Mouse (Mus musculus): ENCODE results near the gene Nr5a2. TPM values are rescaled to one million over a fixed set of nuclear protein-coding genes. Genes with fewer than 3 reads are reported as not detected.

Gene Nr5a2
- polyA plus RNA-seq, 1 experiment from 2014 or later = 0.70 TPM

DNA sequence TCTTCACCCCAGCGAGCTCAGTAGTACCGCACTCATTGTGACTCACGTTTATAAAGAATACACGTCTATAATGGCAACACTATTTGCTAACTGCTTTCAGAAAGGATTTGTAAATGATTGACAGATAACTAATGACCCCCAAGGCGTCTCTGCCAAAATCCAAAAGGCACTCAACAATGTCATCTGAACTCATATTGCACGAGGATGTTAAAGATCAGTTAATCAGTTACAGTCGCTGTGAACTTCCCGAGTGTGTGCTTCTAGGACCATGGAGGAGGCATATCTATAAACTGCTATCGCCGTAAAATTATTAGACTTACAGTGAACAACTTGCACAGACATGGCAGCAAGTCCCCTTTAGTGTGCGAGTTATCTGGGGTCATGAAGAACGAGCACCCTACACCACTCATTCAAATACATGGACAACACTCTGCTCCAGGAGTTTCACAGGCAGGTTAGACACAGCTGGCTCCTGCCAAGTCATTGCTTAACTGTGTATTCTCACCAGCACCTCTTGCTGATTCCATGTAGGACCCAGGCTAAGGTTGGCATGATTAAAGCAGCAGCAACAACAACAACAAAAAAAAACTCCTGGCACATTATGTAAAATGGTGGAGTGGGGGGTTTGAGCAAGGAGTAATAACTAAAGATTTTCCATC lies 6.6 kb upstream of the Nr5a2 start:
- 0 out of 2 replicates have a peak, but pooled peaks cover 2% of the 10 kb centered on the region for H3K4me1 ChIP-seq (ENCODE audit: insufficient read depth, low read length)
- no peaks in the 10 kb centered on the region for H3K9me3 ChIP-seq (ENCODE audit: low read length)
- H3K4me2 ChIP-seq (replicated peaks; ENCODE audit: low read depth, low read length) = no peak overlapping the region
- no peak overlapping the region for H3K27ac ChIP-seq (ENCODE audit: low read length)
- no peak overlapping the region for H3K4me3 ChIP-seq (ENCODE audit: low read length)
- WGBS = 66% methylated on average over 12 of the region's 12 CpGs
- ATAC-seq (ENCODE audit: low FRiP score, low TSS enrichment) = peak; percentile 32; the same call in 1 of the 2 replicates
- 0 out of 2 replicates have a peak, but pooled peaks cover 3% of the 10 kb centered on the region for H3K27me3 ChIP-seq (ENCODE audit: insufficient read depth, low read length)
- H3K9ac ChIP-seq (replicated peaks; ENCODE audit: low read length) = no peak overlapping the region
- no peaks in the 10 kb centered on the region for H3K36me3 ChIP-seq (ENCODE audit: insufficient read depth, low read length)

DNA sequence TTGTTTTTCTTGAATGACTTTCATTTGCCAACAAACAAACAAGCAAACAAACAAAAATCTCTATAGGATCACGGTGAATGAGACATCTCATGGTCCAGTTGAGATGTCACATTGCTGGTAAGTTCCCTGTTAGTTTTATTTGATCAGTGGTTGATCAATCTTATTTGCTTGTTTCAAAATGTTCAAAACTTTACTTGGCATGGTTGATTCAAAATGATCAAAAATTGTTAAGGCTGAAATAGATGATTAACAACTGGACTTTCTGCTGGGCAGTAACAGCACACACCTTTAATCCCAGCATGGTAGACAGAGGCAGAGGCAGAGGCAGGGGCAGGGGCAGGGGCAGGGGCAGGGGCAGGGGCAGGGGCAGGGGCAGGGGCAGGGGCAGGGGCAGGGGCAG lies 757 bp downstream of the Nr5a2 start:
- H3K4me2 ChIP-seq (replicated peaks; ENCODE audit: low read depth, low read length) = no peak overlapping the region
- no peak overlapping the region for H3K27ac ChIP-seq (ENCODE audit: low read length)
- peaks cover 57% of the 10 kb centered on the region for H3K27me3 ChIP-seq (ENCODE audit: insufficient read depth, low read length)
- no peak overlapping the region for H3K4me3 ChIP-seq (ENCODE audit: low read length)
- no peak overlapping the region for H3K9ac ChIP-seq (replicated peaks; ENCODE audit: low read length)
- no peaks in the 10 kb centered on the region for H3K9me3 ChIP-seq (ENCODE audit: low read length)
- 75% methylated on average over 1 of the region's 1 CpGs for WGBS
- H3K4me1 ChIP-seq (ENCODE audit: insufficient read depth, low read length) = peaks cover 6% of the 10 kb centered on the region
- H3K36me3 ChIP-seq (ENCODE audit: insufficient read depth, low read length) = no peaks in the 10 kb centered on the region
- no peak for ATAC-seq (ENCODE audit: low FRiP score, low TSS enrichment)

DNA sequence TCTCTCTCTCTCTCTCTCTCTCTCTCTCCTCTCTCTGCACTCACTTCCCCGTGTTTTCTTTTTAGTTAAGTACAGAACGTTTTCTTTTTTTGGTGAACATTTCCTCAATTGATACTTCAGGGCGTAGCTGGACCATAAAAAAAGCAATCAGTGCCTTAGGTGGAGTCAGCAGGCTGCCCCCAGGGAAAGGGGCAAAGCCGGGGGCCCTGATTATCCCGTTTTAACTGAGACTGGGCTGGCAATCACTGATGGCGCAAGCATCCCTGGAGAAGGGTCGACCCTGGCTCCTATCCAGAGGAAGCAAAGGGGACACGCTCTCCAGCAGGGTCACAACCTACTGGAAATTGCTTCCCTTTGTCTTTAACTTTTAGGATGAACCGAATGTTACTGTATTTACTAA lies 1.6 kb downstream of the Nr5a2 start:
- WGBS = 6% methylated on average over 9 of the region's 9 CpGs
- H3K4me1 ChIP-seq (ENCODE audit: insufficient read depth, low read length) = peaks cover 6% of the 10 kb centered on the region
- no peak overlapping the region for H3K27ac ChIP-seq (ENCODE audit: low read length)
- H3K36me3 ChIP-seq (ENCODE audit: insufficient read depth, low read length) = no peaks in the 10 kb centered on the region
- no peak overlapping the region for H3K4me2 ChIP-seq (replicated peaks; ENCODE audit: low read depth, low read length)
- H3K4me3 ChIP-seq (ENCODE audit: low read length) = no peak overlapping the region
- H3K9me3 ChIP-seq (ENCODE audit: low read length) = no peaks in the 10 kb centered on the region
- ATAC-seq (ENCODE audit: low FRiP score, low TSS enrichment) = no peak
- no peak overlapping the region for H3K9ac ChIP-seq (replicated peaks; ENCODE audit: low read length)
- H3K27me3 ChIP-seq (ENCODE audit: insufficient read depth, low read length) = peaks cover 65% of the 10 kb centered on the region

GRCm38 (mm10) chr1:136958185-136958584 lies 2.1 kb downstream of the Nr5a2 start:
- no peak overlapping the region for H3K27ac ChIP-seq (ENCODE audit: low read length)
- peaks cover 68% of the 10 kb centered on the region for H3K27me3 ChIP-seq (ENCODE audit: insufficient read depth, low read length)
- ATAC-seq (ENCODE audit: low FRiP score, low TSS enrichment) = 0 out of 2 replicates have a peak, but pooled peaks have one; percentile 27
- H3K4me1 ChIP-seq (ENCODE audit: insufficient read depth, low read length) = peaks cover 9% of the 10 kb centered on the region
- H3K9ac ChIP-seq (replicated peaks; ENCODE audit: low read length) = no peak overlapping the region
- no peak overlapping the region for H3K4me3 ChIP-seq (ENCODE audit: low read length)
- no peaks in the 10 kb centered on the region for H3K36me3 ChIP-seq (ENCODE audit: insufficient read depth, low read length)
- 0% methylated on average over 6 of the region's 13 CpGs for whole genome bisulfite sequencing
- peak overlapping the region; percentile 27; the same call in 1 of the 2 replicates for H3K4me2 ChIP-seq (replicated peaks; ENCODE audit: low read depth, low read length)
- no peaks in the 10 kb centered on the region for H3K9me3 ChIP-seq (ENCODE audit: low read length)

- H3K9ac ChIP-seq (replicated peaks; ENCODE audit: low read length) = no peak overlapping the region
- H3K27ac ChIP-seq (ENCODE audit: low read length) = no peak overlapping the region
- H3K4me3 ChIP-seq (ENCODE audit: low read length) = no peak overlapping the region
- peaks cover 14% of the 10 kb centered on the region for H3K4me1 ChIP-seq (ENCODE audit: insufficient read depth, low read length)
- WGBS = 22% methylated on average over 8 of the region's 8 CpGs
- peaks cover 71% of the 10 kb centered on the region for H3K27me3 ChIP-seq (ENCODE audit: insufficient read depth, low read length)
- no peaks in the 10 kb centered on the region for H3K36me3 ChIP-seq (ENCODE audit: insufficient read depth, low read length)
- no peak overlapping the region for H3K4me2 ChIP-seq (replicated peaks; ENCODE audit: low read depth, low read length)
- ATAC-seq (ENCODE audit: low FRiP score, low TSS enrichment) = no peak
- no peaks in the 10 kb centered on the region for H3K9me3 ChIP-seq (ENCODE audit: low read length)
Measured at GRCm38 (mm10) chr1:136957696-136958095, 2.6 kb downstream of the Nr5a2 start.

DNA sequence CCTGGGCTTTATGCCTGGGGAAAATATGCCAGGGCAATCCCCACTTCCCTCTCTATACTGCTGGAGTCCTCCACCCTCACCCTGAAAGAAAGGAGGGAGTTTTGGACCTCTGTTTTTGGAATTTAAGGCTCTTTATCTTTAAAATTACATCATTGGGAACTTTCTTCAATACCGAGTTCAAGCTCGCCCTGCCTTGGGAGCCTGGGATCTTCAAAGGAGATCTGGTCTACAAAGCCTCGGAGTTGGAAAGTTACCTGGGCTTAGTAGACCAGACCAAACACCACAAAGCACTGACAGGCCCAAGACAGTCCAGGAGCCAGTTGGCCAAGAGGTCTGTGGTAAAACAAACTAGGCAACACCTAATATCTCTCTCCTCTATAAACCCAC lies 6.1 kb downstream of the Nr5a2 start:
- WGBS = 33% methylated on average over 3 of the region's 3 CpGs
- H3K9ac ChIP-seq (replicated peaks; ENCODE audit: low read length) = no peak overlapping the region
- H3K36me3 ChIP-seq (ENCODE audit: insufficient read depth, low read length) = no peaks in the 10 kb centered on the region
- peaks cover 4% of the 10 kb centered on the region for H3K9me3 ChIP-seq (ENCODE audit: low read length)
- peaks cover 92% of the 10 kb centered on the region for H3K27me3 ChIP-seq (ENCODE audit: insufficient read depth, low read length)
- no peak overlapping the region for H3K4me2 ChIP-seq (replicated peaks; ENCODE audit: low read depth, low read length)
- no peak for ATAC-seq (ENCODE audit: low FRiP score, low TSS enrichment)
- no peak overlapping the region for H3K4me3 ChIP-seq (ENCODE audit: low read length)
- H3K4me1 ChIP-seq (ENCODE audit: insufficient read depth, low read length) = peaks cover 27% of the 10 kb centered on the region
- no peak overlapping the region for H3K27ac ChIP-seq (ENCODE audit: low read length)

- H3K9me3 ChIP-seq (ENCODE audit: low read length) = peaks cover 4% of the 10 kb centered on the region
- H3K4me2 ChIP-seq (replicated peaks; ENCODE audit: low read depth, low read length) = no peak overlapping the region
- H3K4me1 ChIP-seq (ENCODE audit: insufficient read depth, low read length) = peaks cover 30% of the 10 kb centered on the region
- no peak for ATAC-seq (ENCODE audit: low FRiP score, low TSS enrichment)
- H3K27me3 ChIP-seq (ENCODE audit: insufficient read depth, low read length) = peaks cover 92% of the 10 kb centered on the region
- 4% methylated on average over 15 of the region's 15 CpGs for WGBS
- H3K9ac ChIP-seq (replicated peaks; ENCODE audit: low read length) = no peak overlapping the region
- H3K4me3 ChIP-seq (ENCODE audit: low read length) = no peak overlapping the region
- H3K27ac ChIP-seq (ENCODE audit: low read length) = no peak overlapping the region
- H3K36me3 ChIP-seq (ENCODE audit: insufficient read depth, low read length) = no peaks in the 10 kb centered on the region
Measured at GRCm38 (mm10) chr1:136953444-136954107, 6.7 kb downstream of the Nr5a2 start.

DNA sequence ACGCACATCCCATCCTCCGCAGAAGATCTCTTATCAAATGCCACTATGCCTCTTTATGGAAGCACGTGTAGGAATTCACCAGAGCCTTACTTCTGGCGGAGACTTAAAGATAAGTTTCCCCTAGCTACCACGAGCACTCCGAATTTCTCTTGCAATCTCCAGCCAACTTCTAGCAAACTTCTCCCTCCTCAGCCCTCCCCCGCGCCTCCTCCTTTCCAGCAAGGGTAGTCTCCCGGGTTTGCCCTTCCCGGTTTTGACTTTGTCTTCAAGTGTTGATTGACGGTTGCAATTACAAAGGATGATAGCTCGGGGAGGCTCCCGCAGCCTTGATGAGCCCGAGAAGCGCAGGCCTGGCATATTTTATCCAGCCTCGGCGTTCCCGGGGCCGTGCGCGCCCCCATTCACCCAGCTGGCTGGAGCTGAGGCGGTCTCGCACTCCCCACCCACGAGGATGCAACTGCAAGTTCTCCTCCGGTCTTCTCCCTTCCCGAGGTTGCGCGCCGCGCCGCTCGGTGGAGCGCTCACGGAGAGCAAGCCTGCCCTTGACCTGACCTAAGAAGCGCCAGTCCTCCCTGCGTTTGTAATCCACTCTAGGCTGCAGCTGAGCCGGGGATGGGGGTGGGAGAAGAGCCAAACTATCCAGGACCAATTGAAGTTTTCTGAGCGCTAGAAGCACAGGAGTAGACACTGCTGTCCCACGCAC lies 7.5 kb downstream of the Nr5a2 start:
- Histone ChIP-seq H3K36me3 (ENCODE audit: insufficient read depth, low read length) (no peaks in the 10 kb centered on the region), H3K9me3 (ENCODE audit: low read length) (peaks cover 4% of the 10 kb centered on the region), H3K4me1 (ENCODE audit: insufficient read depth, low read length) (peaks cover 32% of the 10 kb centered on the region), H3K9ac (replicated peaks; ENCODE audit: low read length) (no peak overlapping the region), H3K27me3 (ENCODE audit: insufficient read depth, low read length) (peaks cover 89% of the 10 kb centered on the region), H3K4me3 (ENCODE audit: low read length) (peak overlapping the region; percentile 43), H3K27ac (ENCODE audit: low read length) (no peak overlapping the region), H3K4me2 (replicated peaks; ENCODE audit: low read depth, low read length) (peak overlapping the region; percentile 61)
- WGBS = under 1% methylated on average over 39 of the region's 39 CpGs
- ATAC-seq (ENCODE audit: low FRiP score, low TSS enrichment) = no peak

GRCm38 (mm10) chr1:136951946-136952531 lies 8.2 kb downstream of the Nr5a2 start:
- Histone ChIP-seq H3K4me3 (ENCODE audit: low read length) (peak overlapping the region; percentile 43), H3K9ac (replicated peaks; ENCODE audit: low read length) (no peak overlapping the region), H3K9me3 (ENCODE audit: low read length) (peaks cover 4% of the 10 kb centered on the region), H3K4me2 (replicated peaks; ENCODE audit: low read depth, low read length) (peak overlapping the region; percentile 61), H3K27me3 (ENCODE audit: insufficient read depth, low read length) (peaks cover 87% of the 10 kb centered on the region), H3K27ac (ENCODE audit: low read length) (no peak overlapping the region), H3K36me3 (ENCODE audit: insufficient read depth, low read length) (no peaks in the 10 kb centered on the region), H3K4me1 (ENCODE audit: insufficient read depth, low read length) (peaks cover 33% of the 10 kb centered on the region)
- whole genome bisulfite sequencing = 1% methylated on average over 21 of the region's 21 CpGs
- no peak for ATAC-seq (ENCODE audit: low FRiP score, low TSS enrichment)
